Comparison of ENCODE assay signal across 17 mouse cellular contexts in genomic region chr19:17278381-17279051, GRCm38 (mm10).
A peak's percentile ranks its signal among the peaks of the same experiment; 100 is the strongest.
DNase-seq lines count a peak whose midpoint lies in the region; ATAC-seq lines count a peak whose summit lies in the region.
"Had no signal": no experiment of that assay in that cellular context is flagged by ENCODE, and none has a peak within 500 bp of the region (broad histone marks: within the 10 kb centered on the region; RNA-seq: fewer than 3 reads in every experiment).

No protein-coding gene starts in this region.

- DNase-seq in lung, postnatal 25 days (ENCODE audit: low spot score) = peak; percentile 34
- no peak for DNase-seq in lung, postnatal 10 days
- DNase-seq in B cell, adult 2 months = peak; percentile 30 to 38
- peak; percentile 43 for DNase-seq in splenic B cell, adult 2 months (ENCODE audit: low read depth, low spot score)
- no peak for DNase-seq in ovary, postnatal 10 days (ENCODE audit: low spot score)
- no peak for DNase-seq in layer of hippocampus, adult 11-12 months (ENCODE audit: low spot score)
- DNase-seq: adrenal gland, postnatal 14 days; cerebellum, adult 8-10 months; gastrocnemius, postnatal 36 days; heart, postnatal 36 days; kidney, adult 8-10 months; kidney, postnatal 14 days had no signal

- no peaks in the 10 kb centered on the region for H3K27me3 ChIP-seq in splenic B cell, adult 2 months (ENCODE audit: control insufficient read depth, insufficient read depth, low read length, poor library complexity, severe bottlenecking)
- H3K27me3 ChIP-seq: heart, embryonic 15.5 days; intestine, embryonic 15.5 days had no signal

- peak; percentile 71 to 94; a peak in 3 of 4 replicates for ATAC-seq in hematopoietic stem cell, adult 5-6 weeks (replicated peaks in 1 of 2; ENCODE audit: insufficient read depth in 1 of 2, low FRiP score in 2 of 2, low TSS enrichment in 1 of 2, low read depth in 1 of 2, poor library complexity in 2 of 2, severe bottlenecking in 2 of 2)
- ATAC-seq: hindbrain, embryonic 16.5 days; intestine, embryonic 15.5 days had no signal

- H3K36me3 ChIP-seq in splenic B cell, adult 2 months (ENCODE audit: control insufficient read depth, insufficient read depth, low read length, poor library complexity, severe bottlenecking) = no peaks in the 10 kb centered on the region
- H3K36me3 ChIP-seq: heart, embryonic 15.5 days; intestine, embryonic 15.5 days; limb, embryonic 10.5 days had no signal

Comparison
In these comparisons a context has a peak if more than half of its experiments do, and no peak if none do; other contexts are left out.
1. DNase-seq: peak in lung, postnatal 25 days (single experiment), B cell, adult 2 months (2 of 2) and splenic B cell, adult 2 months (single experiment); none in lung, postnatal 10 days (single experiment), ovary, postnatal 10 days (single experiment) and layer of hippocampus, adult 11-12 months (single experiment).